Mouse (Mus musculus) lung, embryonic 14.5 days (tissue): ENCODE measurements at regions not wholly inside any gene's neighbourhood (a gene's known extent, or its start where the extent isn't known, plus 50 kb on each side); places are given as distances from the start of the nearest gene placed in this dataset.

Source experiments
- ATAC-seq: fragments of 200-750 bp; cut with Nextera tagmentation; 2 replicates; pipeline ENCODE4 v1.8.0; 2017; ENCODE audit warnings: mild to moderate bottlenecking, moderate TSS enrichment, moderate library complexity; ENCODE audit not compliant: insufficient read depth
- DNase-seq: peaks from one replicate; pipeline ENCODE4 v3.0.0-alpha.2; 2015
- H3K27ac ChIP-seq: fragments of 300-500 bp; sonication (generic); 2 replicates; pipeline ENCODE4 v1.5.1; 2014; ENCODE audit warnings: low read depth, mild to moderate bottlenecking, moderate library complexity
- H3K27me3 ChIP-seq: fragments of 300-500 bp; sonication (generic); 2 replicates; pipeline ENCODE4 v1.6.1; 2014; ENCODE audit warnings: low read length, control low read depth; ENCODE audit not compliant: insufficient read depth
- H3K36me3 ChIP-seq: fragments of 300-500 bp; sonication (generic); 2 replicates; pipeline ENCODE4 v1.6.1; 2014; ENCODE audit warnings: control low read depth; ENCODE audit not compliant: insufficient read depth
- H3K4me1 ChIP-seq: fragments of 300-500 bp; sonication (generic); 2 replicates; pipeline ENCODE4 v1.6.1; 2014; ENCODE audit warnings: antibody characterized with exemption, control low read depth; ENCODE audit not compliant: insufficient read depth
- H3K4me2 ChIP-seq: fragments of 300-500 bp; sonication (generic); 2 replicates; pipeline ENCODE4 v1.6.1; 2014; ENCODE audit warnings: mild to moderate bottlenecking
- H3K4me3 ChIP-seq: fragments of 300-500 bp; sonication (generic); 2 replicates; pipeline ENCODE4 v1.5.1; 2014; ENCODE audit warnings: low read depth, low read length
- H3K9ac ChIP-seq: fragments of 300-500 bp; sonication (generic); 2 replicates; pipeline ENCODE4 v1.6.1; 2014
- H3K9me3 ChIP-seq: fragments of 300-500 bp; sonication (generic); 2 replicates; pipeline ENCODE4 v1.6.1; 2016; ENCODE audit warnings: low read depth, low read length, control low read depth
- CTCF ChIP-seq: IDR thresholded peaks from 2 replicates; pipeline ENCODE4 v1.5.1; 2016; ENCODE audit warnings: antibody characterized with exemption, low read depth
- WGBS: fragments of 180-500 bp; shearing (Covaris S2); extraction: QIAGEN DNeasy Blood & Tissue Kit; methylation state at CpG from one replicate; pipeline ENCODE4 v1.1.7; 2014; 5-methylcytosine and 5-hydroxymethylcytosine counted together

GRCm38 (mm10) chr12:30510861-30511260 is 73.4 kb upstream of the Tmem18 start:
- ATAC-seq, result no peak
- no peaks in the 10 kb centered on the region for H3K27me3 ChIP-seq
- H3K9me3 ChIP-seq, result no peaks in the 10 kb centered on the region
- no peak overlapping the region for H3K27ac ChIP-seq
- no peak overlapping the region for H3K4me3 ChIP-seq
- no peak overlapping the region for H3K9ac ChIP-seq
- 28% methylated on average over 6 of the region's 6 CpGs for WGBS
- no peaks in the 10 kb centered on the region for H3K36me3 ChIP-seq
- no peak for TF ChIP-seq CTCF
- DNase-seq, result peak; percentile 47
- H3K4me1 ChIP-seq, result no peaks in the 10 kb centered on the region
- H3K4me2 ChIP-seq, result no peak overlapping the region

DNA sequence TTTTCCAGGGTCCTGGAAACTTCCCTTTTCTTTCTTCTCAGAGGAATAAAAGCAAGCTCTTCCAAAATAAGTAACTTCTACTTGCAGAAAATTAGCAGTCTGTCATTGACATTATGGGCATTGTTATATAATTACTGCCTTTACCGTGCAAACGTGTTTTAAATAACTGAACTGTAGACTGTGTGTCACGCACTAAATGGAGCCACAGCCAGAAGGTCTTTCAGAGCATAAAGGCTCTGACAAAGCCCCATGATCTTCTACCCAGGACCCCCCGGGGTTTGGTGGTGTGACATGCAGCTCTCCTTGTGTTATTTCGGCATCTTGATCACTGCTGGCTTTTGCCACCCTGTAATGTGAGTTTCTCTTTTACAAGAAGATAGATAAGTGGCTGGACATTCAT is 100.9 kb upstream of the Tmem18 start:
- 77% methylated on average over 5 of the region's 5 CpGs for WGBS
- no peak overlapping the region for H3K27ac ChIP-seq

DNA sequence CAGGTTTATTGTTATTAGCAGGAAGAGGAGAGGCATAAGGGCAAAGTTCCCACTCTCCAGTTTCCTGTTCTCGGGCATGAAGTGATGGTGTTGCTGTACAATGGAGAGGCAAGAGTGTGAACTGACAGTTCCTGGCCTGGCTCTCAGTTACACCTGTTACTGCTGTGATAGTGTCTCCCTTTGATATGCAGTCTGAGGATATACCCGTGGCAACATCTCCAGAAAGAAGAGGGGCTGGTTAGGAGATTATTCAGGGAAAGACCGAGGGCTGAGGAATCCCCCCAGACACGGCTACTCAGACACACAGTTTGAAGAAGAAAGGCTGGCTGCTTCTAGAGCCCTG is 100.3 kb upstream of the Sntg2 start:
- DNase-seq, result no peak
- TF ChIP-seq CTCF, result no peak
- Histone ChIP-seq H3K4me2 (no peak overlapping the region), H3K36me3 (no peaks in the 10 kb centered on the region), H3K9ac (no peak overlapping the region), H3K9me3 (no peaks in the 10 kb centered on the region), H3K4me1 (no peaks in the 10 kb centered on the region), H3K27ac (no peak overlapping the region), H3K27me3 (no peaks in the 10 kb centered on the region), H3K4me3 (no peak overlapping the region)
- WGBS, result 22% methylated on average over 4 of the region's 4 CpGs
- no peak for ATAC-seq

More for the DNA sequence above, 100.9 kb upstream of the Tmem18 start:
- Histone ChIP-seq H3K9me3 (no peaks in the 10 kb centered on the region), H3K9ac (no peak overlapping the region), H3K36me3 (no peaks in the 10 kb centered on the region), H3K27me3 (no peaks in the 10 kb centered on the region), H3K4me2 (no peak overlapping the region), H3K4me3 (no peak overlapping the region), H3K4me1 (no peaks in the 10 kb centered on the region)
- DNase-seq (no peak), ATAC-seq (no peak)
- TF ChIP-seq CTCF, result no peak

DNA sequence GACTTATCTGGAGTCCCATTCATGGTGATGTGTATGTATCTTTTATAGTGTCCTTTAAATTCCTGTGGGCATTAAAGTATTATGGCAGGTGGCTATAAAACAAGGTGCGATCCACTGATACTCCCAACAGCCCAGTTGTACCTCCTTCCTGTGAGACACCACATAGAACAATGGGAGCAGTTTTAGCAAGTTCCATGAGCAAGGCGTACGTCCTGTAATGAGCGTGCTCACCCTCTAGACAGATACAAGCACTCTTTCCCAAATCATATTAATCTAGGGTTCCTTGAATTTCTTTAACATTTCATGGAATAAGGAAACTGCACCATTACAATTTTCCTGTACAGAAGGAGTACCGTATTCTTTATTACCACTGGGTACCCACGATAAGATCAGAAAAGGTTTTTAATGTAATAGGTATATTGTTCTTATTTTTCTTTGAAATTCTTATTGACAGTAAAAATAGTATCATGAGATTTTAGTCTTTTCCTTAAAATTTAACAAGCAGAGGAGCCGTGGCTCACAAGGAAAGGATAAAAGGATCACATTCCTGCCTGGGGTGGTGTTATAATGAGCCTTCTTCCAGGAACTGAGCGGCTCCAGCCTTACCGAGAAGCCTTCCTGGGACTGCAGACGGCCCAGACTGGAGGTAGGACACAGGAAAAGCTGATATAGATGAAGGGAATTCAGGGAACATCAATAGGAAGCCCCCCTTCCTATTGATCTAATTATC is 99.7 kb upstream of the Sntg2 start:
- no peak for TF ChIP-seq CTCF
- H3K9me3 ChIP-seq, result no peaks in the 10 kb centered on the region
- DNase-seq (no peak), ATAC-seq (no peak)
- H3K4me1 ChIP-seq, result no peaks in the 10 kb centered on the region
- no peak overlapping the region for H3K9ac ChIP-seq
- no peak overlapping the region for H3K4me3 ChIP-seq
- H3K27ac ChIP-seq, result no peak overlapping the region
- WGBS, result 70% methylated on average over 10 of the region's 10 CpGs
- H3K36me3 ChIP-seq, result no peaks in the 10 kb centered on the region
- H3K4me2 ChIP-seq, result no peak overlapping the region
- H3K27me3 ChIP-seq, result no peaks in the 10 kb centered on the region

GRCm38 (mm10) chr12:30467186-30467585 is 94.0 kb upstream of the Sntg2 start:
- 84% methylated on average over 7 of the region's 7 CpGs for WGBS

DNA sequence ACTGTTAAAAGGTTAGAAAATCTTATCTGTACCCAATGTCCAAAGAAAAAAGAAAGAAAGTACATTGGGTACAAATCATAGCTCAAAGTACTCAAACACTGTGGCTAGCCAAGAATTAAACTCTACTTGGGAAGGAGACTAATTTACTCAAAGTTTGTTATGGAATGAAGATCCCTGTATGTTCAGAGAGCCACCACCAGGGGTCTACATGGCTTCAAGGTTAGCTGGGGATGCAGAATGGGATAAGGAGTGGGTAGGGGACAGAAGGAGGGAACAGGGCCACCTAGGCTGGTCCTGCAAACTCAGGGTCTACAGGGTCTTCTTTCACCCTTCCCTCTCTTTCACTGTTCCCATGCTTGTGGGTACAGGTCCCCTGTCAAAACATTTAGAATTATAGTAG is 77.4 kb upstream of the Sntg2 start:
- no peak overlapping the region for H3K27ac ChIP-seq
- DNase-seq, result peak; percentile 58
- H3K4me3 ChIP-seq, result no peak overlapping the region
- no peaks in the 10 kb centered on the region for H3K4me1 ChIP-seq
- H3K9me3 ChIP-seq, result no peaks in the 10 kb centered on the region
- no peak overlapping the region for H3K4me2 ChIP-seq
- H3K27me3 ChIP-seq, result no peaks in the 10 kb centered on the region
- H3K36me3 ChIP-seq, result no peaks in the 10 kb centered on the region
- no peak overlapping the region for H3K9ac ChIP-seq
- TF ChIP-seq CTCF, result peak; percentile 60
- ATAC-seq, result no peak

More at GRCm38 (mm10) chr12:30467186-30467585, 94.0 kb upstream of the Sntg2 start:
- Histone ChIP-seq H3K36me3 (no peaks in the 10 kb centered on the region), H3K27ac (no peak overlapping the region), H3K4me3 (no peak overlapping the region), H3K9ac (no peak overlapping the region), H3K9me3 (no peaks in the 10 kb centered on the region), H3K27me3 (no peaks in the 10 kb centered on the region), H3K4me1 (no peaks in the 10 kb centered on the region), H3K4me2 (no peak overlapping the region)
- no peak for TF ChIP-seq CTCF
- ATAC-seq (no peak), DNase-seq (no peak)

DNA sequence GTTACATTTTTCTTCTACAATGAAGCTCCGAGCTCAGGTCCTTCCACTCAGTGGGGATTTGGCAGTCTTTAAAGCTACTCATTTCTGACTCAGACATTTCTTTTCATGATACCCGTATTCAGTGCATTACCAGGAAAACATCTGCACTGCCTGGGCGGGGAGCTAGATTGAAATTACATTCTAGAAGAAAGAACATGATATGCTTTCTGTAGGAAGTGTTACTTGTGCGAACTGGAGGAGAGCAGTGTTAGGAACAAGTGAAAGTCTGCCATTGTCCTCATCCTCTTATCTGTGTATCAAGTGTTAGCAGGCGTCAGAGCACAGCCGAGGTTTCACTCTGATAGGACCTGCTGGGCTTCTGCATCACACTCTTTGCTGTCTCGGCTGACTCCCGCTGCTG is 61.7 kb upstream of the Sntg2 start:
- ATAC-seq, result no peak
- Histone ChIP-seq H3K36me3 (no peaks in the 10 kb centered on the region), H3K9ac (no peak overlapping the region), H3K27me3 (no peaks in the 10 kb centered on the region), H3K9me3 (no peaks in the 10 kb centered on the region), H3K27ac (no peak overlapping the region), H3K4me3 (no peak overlapping the region), H3K4me1 (no peaks in the 10 kb centered on the region), H3K4me2 (no peak overlapping the region)
- DNase-seq, result no peak
- no peak for TF ChIP-seq CTCF
- 41% methylated on average over 8 of the region's 8 CpGs for WGBS

- Histone ChIP-seq H3K9ac (no peak overlapping the region), H3K4me1 (no peaks in the 10 kb centered on the region), H3K9me3 (no peaks in the 10 kb centered on the region), H3K4me3 (no peak overlapping the region), H3K36me3 (no peaks in the 10 kb centered on the region), H3K27ac (no peak overlapping the region), H3K27me3 (no peaks in the 10 kb centered on the region), H3K4me2 (no peak overlapping the region)
- no peak for ATAC-seq
- WGBS, result 75% methylated on average over 5 of the region's 5 CpGs
- DNase-seq, result no peak
- no peak for TF ChIP-seq CTCF
These were observed 59.7 kb upstream of the Sntg2 start for GRCm38 (mm10) chr12:30432861-30433260.
